Mouse (Mus musculus) erythroblast, embryonic 14.5 days (primary cell): ENCODE data around the gene Sept1. TPM values are rescaled to one million over a fixed set of nuclear protein-coding genes. Genes with fewer than 3 reads are reported as not detected.

Experiments used
- H3K27me3 ChIP-seq: 2 replicates; pipeline ENCODE4 v1.6.1; 2012; ENCODE audit warnings: inconsistent platforms; ENCODE audit not compliant: control insufficient read depth
- H3K36me3 ChIP-seq: 2 replicates; pipeline ENCODE4 v1.6.1; 2012; ENCODE audit warnings: mild to moderate bottlenecking, inconsistent platforms; ENCODE audit not compliant: control insufficient read depth
- H3K4me1 ChIP-seq: 2 replicates; pipeline ENCODE4 v1.6.1; 2012; ENCODE audit warnings: inconsistent platforms; ENCODE audit not compliant: control insufficient read depth
- H3K4me3 ChIP-seq: replicated peaks from 2 replicates; pipeline ENCODE3; 2012; ENCODE audit warnings: moderate library complexity, mild to moderate bottlenecking, inconsistent platforms
- H3K9me3 ChIP-seq: 2 replicates; pipeline ENCODE4 v1.6.1; 2012; ENCODE audit warnings: low read length, inconsistent platforms, mixed read lengths; ENCODE audit not compliant: control insufficient read depth
- GATA1 ChIP-seq: IDR thresholded peaks from 2 replicates; pipeline ENCODE4 v1.6.1; 2012; ENCODE audit warnings: low read length, inconsistent platforms, mixed read lengths
- TAL1 ChIP-seq: IDR thresholded peaks from 3 replicates; pipeline ENCODE4 v1.6.1; 2012; ENCODE audit warnings: low read length, inconsistent platforms, mixed read lengths
- polyA plus RNA-seq: library from polyadenylated mRNA; stranded (reverse); fragments of >175 nt; gene quantifications from 2 replicates; pipeline ENCODE4 v1.2.3, GENCODE M21; 2012

The Sept1 gene
- 26.0 and 36.2 TPM in 2 replicates for polyA plus RNA-seq

GRCm38 (mm10) chr7:127232622-127233367, at the start of gene Sept1, which contains the start of gene Zfp553:
TSS of gene Sept1 (minus strand) at chr7:127233130.
TSS of gene Zfp553 (plus strand) at chr7:127233061.
- Histone ChIP-seq H3K4me1 (peaks cover 70% of the 10 kb centered on the region), H3K36me3 (peaks cover 53% of the 10 kb centered on the region), H3K9me3 (peaks cover 14% of the 10 kb centered on the region), H3K27me3 (no peaks in the 10 kb centered on the region), H3K4me3 (peak within 1 kb of the TSS; percentile 95)
- TF ChIP-seq GATA1, result peak; percentile 66
- TF ChIP-seq TAL1, result no peak

DNA sequence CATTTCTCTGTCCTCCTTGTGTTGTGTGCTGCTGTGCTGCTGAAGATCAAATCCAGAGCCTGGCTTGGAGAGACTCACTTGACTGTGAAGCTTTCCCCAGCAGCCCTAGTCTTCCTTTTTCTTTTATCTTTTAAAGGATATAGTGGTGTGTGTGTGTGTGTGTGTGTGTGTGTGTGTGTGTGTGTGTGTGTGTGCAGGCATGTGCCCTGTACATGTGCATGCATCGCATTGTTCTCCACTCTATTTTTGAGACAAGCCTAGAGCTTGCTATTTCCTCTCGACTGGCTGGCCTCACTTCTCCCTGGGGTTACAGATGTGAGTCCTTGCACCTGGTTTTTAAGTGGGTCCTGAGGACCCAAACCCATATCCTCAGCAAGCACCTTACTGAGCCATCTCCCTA, 49.3 kb upstream of the Sept1 start:
- H3K4me3 ChIP-seq, result no peak overlapping the region
- H3K36me3 ChIP-seq, result no peaks in the 10 kb centered on the region
- H3K9me3 ChIP-seq, result no peaks in the 10 kb centered on the region
- TF ChIP-seq TAL1, result no peak
- no peak for TF ChIP-seq GATA1
- no peaks in the 10 kb centered on the region for H3K27me3 ChIP-seq
- peaks cover 30% of the 10 kb centered on the region for H3K4me1 ChIP-seq

- H3K27me3 ChIP-seq, result no peaks in the 10 kb centered on the region
- H3K4me1 ChIP-seq, result peaks cover 34% of the 10 kb centered on the region
- no peak overlapping the region for H3K4me3 ChIP-seq
- TF ChIP-seq GATA1 (no peak), TAL1 (no peak)
- no peaks in the 10 kb centered on the region for H3K9me3 ChIP-seq
- H3K36me3 ChIP-seq, result no peaks in the 10 kb centered on the region
These were observed 48.2 kb upstream of the Sept1 start for GRCm38 (mm10) chr7:127281114-127281513.

DNA sequence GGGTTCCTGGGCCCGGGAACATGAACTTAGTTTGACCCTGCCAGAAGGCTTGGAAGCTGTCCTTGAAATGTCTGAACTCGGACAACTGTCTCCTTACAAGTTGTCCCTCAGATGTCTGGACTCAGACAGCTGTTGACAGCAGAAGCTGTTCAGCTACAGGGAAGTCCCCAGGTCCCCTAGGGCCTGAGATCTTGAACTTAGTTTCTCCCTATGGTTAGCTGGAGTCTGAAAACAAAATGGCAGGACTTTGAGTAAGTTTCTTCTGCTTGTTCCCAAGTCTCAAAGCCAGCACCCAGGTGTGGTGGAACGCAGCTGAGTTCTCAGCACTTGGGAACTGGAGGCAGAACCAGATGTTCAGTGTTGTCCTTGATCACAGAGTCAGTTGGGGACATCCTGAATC, 47.2 kb upstream of the Sept1 start:
- Histone ChIP-seq H3K27me3 (no peaks in the 10 kb centered on the region), H3K4me3 (no peak overlapping the region), H3K36me3 (no peaks in the 10 kb centered on the region), H3K9me3 (no peaks in the 10 kb centered on the region), H3K4me1 (peaks cover 29% of the 10 kb centered on the region)
- TF ChIP-seq GATA1, result no peak
- TF ChIP-seq TAL1, result no peak

GRCm38 (mm10) chr7:127278311-127278710, 45.4 kb upstream of the Sept1 start:
- Histone ChIP-seq H3K9me3 (no peaks in the 10 kb centered on the region), H3K36me3 (no peaks in the 10 kb centered on the region), H3K27me3 (no peaks in the 10 kb centered on the region), H3K4me1 (peaks cover 36% of the 10 kb centered on the region), H3K4me3 (no peak overlapping the region)
- no peak for TF ChIP-seq GATA1
- no peak for TF ChIP-seq TAL1

DNA sequence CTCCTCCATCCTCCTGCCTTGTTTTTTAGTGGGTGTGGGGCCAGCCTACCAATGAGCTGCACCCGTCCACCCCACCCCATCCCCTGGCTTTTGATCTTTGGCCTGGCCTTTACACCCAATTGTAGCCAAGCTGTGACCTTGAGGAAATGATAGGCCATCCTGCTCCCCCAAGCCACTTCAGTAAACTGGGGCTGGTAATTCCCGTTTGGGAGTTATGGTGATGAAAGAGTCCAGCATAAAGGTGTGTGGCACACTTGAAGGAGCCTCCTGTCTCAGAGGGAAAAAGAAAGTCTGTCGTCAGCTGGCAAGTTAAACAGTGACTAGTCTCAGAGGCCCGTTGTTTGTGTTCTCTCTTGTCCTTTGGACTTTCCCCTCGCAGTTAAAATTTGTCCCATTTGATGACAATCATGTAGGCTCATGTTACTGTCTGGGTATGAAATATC, 43.6 kb upstream of the Sept1 start:
- Histone ChIP-seq H3K9me3 (no peaks in the 10 kb centered on the region), H3K27me3 (no peaks in the 10 kb centered on the region), H3K4me1 (peaks cover 49% of the 10 kb centered on the region), H3K4me3 (no peak overlapping the region), H3K36me3 (peaks cover 16% of the 10 kb centered on the region)
- no peak for TF ChIP-seq TAL1
- TF ChIP-seq GATA1, result no peak

DNA sequence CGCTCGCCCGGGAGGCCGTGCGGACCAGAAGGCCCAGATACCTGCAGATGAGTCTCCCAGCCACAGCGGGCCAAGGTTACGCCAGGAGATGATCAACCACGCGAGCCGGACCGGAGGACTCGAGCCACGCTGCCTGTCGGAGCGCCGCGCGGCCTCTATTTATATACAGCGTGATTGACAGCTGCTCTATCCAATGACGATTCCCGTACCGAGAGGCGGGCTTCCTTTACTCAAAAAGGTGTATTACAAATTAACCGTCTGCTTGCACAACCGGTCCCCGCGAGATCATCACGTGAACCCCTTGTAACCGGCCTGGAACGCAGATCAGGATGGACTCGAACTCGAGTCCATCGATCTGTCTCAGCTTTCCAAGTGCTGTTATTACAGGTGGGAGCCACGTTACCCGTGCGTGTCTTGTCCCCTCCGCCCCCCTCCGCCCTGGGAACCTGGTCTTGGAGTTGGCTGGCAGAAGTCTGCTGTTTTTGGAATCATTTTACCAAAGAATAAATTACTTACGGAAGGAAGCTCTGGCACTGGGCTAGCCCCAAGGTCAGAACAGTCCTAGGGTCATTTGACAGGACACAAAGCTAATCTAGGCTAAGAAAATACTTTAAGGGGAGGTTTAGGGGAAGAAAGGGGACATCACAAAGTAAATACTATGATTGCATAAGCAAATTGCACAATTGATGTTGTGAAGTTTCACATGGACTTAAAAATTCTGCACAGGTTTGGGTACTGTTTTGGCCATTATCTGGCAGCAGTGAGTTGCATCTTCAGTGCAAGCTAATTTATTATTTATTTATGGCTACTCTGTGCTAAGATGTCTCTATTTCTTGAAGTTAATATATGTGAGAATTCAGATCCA, 41.2 kb upstream of the Sept1 start, which contains the start of gene Sephs2:
Sephs2 (minus strand) TSS at position 131 of the 865 bp plus-strand sequence.
- H3K4me1 ChIP-seq, result peaks cover 53% of the 10 kb centered on the region
- TF ChIP-seq TAL1, result no peak
- no peak for TF ChIP-seq GATA1
- no peaks in the 10 kb centered on the region for H3K27me3 ChIP-seq
- H3K36me3 ChIP-seq, result peaks cover 38% of the 10 kb centered on the region
- peak within 1 kb of the TSS; percentile 80 for H3K4me3 ChIP-seq
- H3K9me3 ChIP-seq, result peaks cover 1% of the 10 kb centered on the region; the same call in 1 of the 2 replicates

- H3K27me3 ChIP-seq, result no peaks in the 10 kb centered on the region
- H3K4me1 ChIP-seq, result peaks cover 47% of the 10 kb centered on the region
- peaks cover 44% of the 10 kb centered on the region for H3K36me3 ChIP-seq
- H3K4me3 ChIP-seq, result peak overlapping the region; percentile 80
- no peak for TF ChIP-seq GATA1
- no peak for TF ChIP-seq TAL1
- peaks cover 7% of the 10 kb centered on the region for H3K9me3 ChIP-seq
These were observed 40.4 kb upstream of the Sept1 start for GRCm38 (mm10) chr7:127273118-127273923.

GRCm38 (mm10) chr7:127272566-127272965, 39.6 kb upstream of the Sept1 start:
- Histone ChIP-seq H3K4me3 (peak overlapping the region; percentile 80), H3K27me3 (no peaks in the 10 kb centered on the region), H3K36me3 (peaks cover 45% of the 10 kb centered on the region), H3K9me3 (peaks cover 9% of the 10 kb centered on the region), H3K4me1 (peaks cover 41% of the 10 kb centered on the region)
- TF ChIP-seq TAL1 (no peak), GATA1 (no peak)
